Mouse (Mus musculus): Measurements from ENCODE around the gene Dnase1l3.
A peak's percentile ranks its signal among the peaks of the same experiment; 100 is the strongest.

Gene Dnase1l3

GRCm38 (mm10) chr14:7994271-7994767 is at the start of gene Dnase1l3:
Gene Dnase1l3, minus strand, starts transcription at chr14:7994573.
- peak; percentile 37 for DNase-seq

GRCm38 (mm10) chr14:8042577-8042976 is 48.2 kb upstream of the Dnase1l3 start:
- DNase-seq, result no peak

- DNase-seq, result no peak
Measured at GRCm38 (mm10) chr14:8042120-8042519, 47.7 kb upstream of the Dnase1l3 start.

- no peak for DNase-seq
Measured at GRCm38 (mm10) chr14:8040911-8041678, 46.7 kb upstream of the Dnase1l3 start.

- DNase-seq, result no peak
Measured at GRCm38 (mm10) chr14:8040179-8040578, 45.8 kb upstream of the Dnase1l3 start.

- no peak for DNase-seq
Measured at GRCm38 (mm10) chr14:8038791-8039448, 44.5 kb upstream of the Dnase1l3 start.

GRCm38 (mm10) chr14:8038150-8038549 is 43.8 kb upstream of the Dnase1l3 start:
- no peak for DNase-seq

GRCm38 (mm10) chr14:8036406-8036805 is 42.0 kb upstream of the Dnase1l3 start:
- no peak for DNase-seq

- no peak for DNase-seq
Measured at GRCm38 (mm10) chr14:8035951-8036350, 41.6 kb upstream of the Dnase1l3 start.

- no peak for DNase-seq
Measured at GRCm38 (mm10) chr14:8034561-8034960, 40.2 kb upstream of the Dnase1l3 start.

- DNase-seq, result no peak
Measured at GRCm38 (mm10) chr14:8032087-8032944, 37.9 kb upstream of the Dnase1l3 start.

- DNase-seq, result no peak
Measured at GRCm38 (mm10) chr14:8030535-8030934, 36.2 kb upstream of the Dnase1l3 start.

- no peak for DNase-seq
Measured at GRCm38 (mm10) chr14:8029752-8030151, 35.4 kb upstream of the Dnase1l3 start.

- no peak for DNase-seq
Measured at GRCm38 (mm10) chr14:8028086-8028485, 33.7 kb upstream of the Dnase1l3 start.

GRCm38 (mm10) chr14:8026769-8027531 is 32.6 kb upstream of the Dnase1l3 start:
- DNase-seq, result no peak

- DNase-seq, result no peak
Measured at GRCm38 (mm10) chr14:8024936-8025335, 30.6 kb upstream of the Dnase1l3 start.

GRCm38 (mm10) chr14:8024469-8024868 is 30.1 kb upstream of the Dnase1l3 start:
- DNase-seq, result no peak

GRCm38 (mm10) chr14:8020546-8020945 is 26.2 kb upstream of the Dnase1l3 start:
- DNase-seq, result no peak

GRCm38 (mm10) chr14:8020011-8020410 is 25.6 kb upstream of the Dnase1l3 start:
- no peak for DNase-seq

- no peak for DNase-seq
Measured at GRCm38 (mm10) chr14:8016951-8017350, 22.6 kb upstream of the Dnase1l3 start.

- DNase-seq, result no peak
Measured at GRCm38 (mm10) chr14:8016276-8016675, 21.9 kb upstream of the Dnase1l3 start.

- no peak for DNase-seq
Measured at GRCm38 (mm10) chr14:8015756-8016155, 21.4 kb upstream of the Dnase1l3 start.

All from thymus, postnatal 14 days (tissue).